Mouse (Mus musculus): Measurements from ENCODE around the gene Slc26a8. TPM values are rescaled to one million over a fixed set of nuclear protein-coding genes. Genes with fewer than 3 reads are reported as not detected.

The Slc26a8 gene
- total and polyA plus RNA-seq, 3 experiments = 0.58 to 1.6 TPM; not detected in 1

GRCm38 (mm10) chr17:28644112-28644511 is 45.9 kb downstream of the Slc26a8 start:
- H3K79me2 ChIP-seq (ENCODE audit: control insufficient read depth, insufficient read depth, low read length, poor library complexity) = no peaks in the 10 kb centered on the region
- no peak overlapping the region for H3K27ac ChIP-seq (ENCODE audit: control insufficient read depth, low read depth, low read length)
- H3K27me3 ChIP-seq (ENCODE audit: control insufficient read depth in 1 of 2, insufficient read depth in 2 of 2, low read length in 2 of 2) = no peaks in the 10 kb centered on the region

GRCm38 (mm10) chr17:28643697-28644096 is 46.3 kb downstream of the Slc26a8 start:
- Histone ChIP-seq H3K36me3 (ENCODE audit: control insufficient read depth in 1 of 2, insufficient read depth in 2 of 2, low read length in 2 of 2) (peaks cover 0 to 21% of the 10 kb centered on the region in 2 experiments; a peak in 2 of 4 replicates), H3K27me3 (ENCODE audit: control insufficient read depth in 1 of 2, insufficient read depth in 2 of 2, low read length in 2 of 2) (no peaks in the 10 kb centered on the region), H3K4me3 (ENCODE audit: control insufficient read depth in 1 of 2, insufficient read depth in 1 of 2, low read depth in 2 of 2, low read length in 2 of 2) (no peak overlapping the region), H3K79me2 (ENCODE audit: control insufficient read depth, insufficient read depth, low read length, poor library complexity) (no peaks in the 10 kb centered on the region), H3K9ac (ENCODE audit: control insufficient read depth, low read depth, low read length, poor library complexity, severe bottlenecking) (no peak overlapping the region), H3K4me1 (ENCODE audit: control insufficient read depth in 1 of 2, insufficient read depth in 2 of 2, low read length in 2 of 2) (peaks cover 14 to 16% of the 10 kb centered on the region in 2 experiments), H3K9me3 (replicated peaks; ENCODE audit: insufficient read depth, low read length) (no peaks in the 10 kb centered on the region), H3K27ac (ENCODE audit: control insufficient read depth, low read depth, low read length) (no peak overlapping the region)
- TF ChIP-seq USF1 (IDR thresholded peaks at IDR 0.05; ENCODE audit: low read depth, low read length) (no peak), RCOR1 (IDR thresholded peaks at IDR 0.05; ENCODE audit: low read depth, low read length) (no peak), MYB (IDR thresholded peaks at IDR 0.05; ENCODE audit: low read depth, low read length) (no peak), KAT2A (conservative IDR thresholded peaks at IDR 0.05; ENCODE audit: low read depth, low read length) (no peak), ZKSCAN1 (IDR thresholded peaks at IDR 0.05; ENCODE audit: low read depth, low read length) (no peak), HCFC1 (IDR thresholded peaks at IDR 0.05; ENCODE audit: low read depth, low read length) (no peak), EP300 (IDR thresholded peaks at IDR 0.05; ENCODE audit: low read depth in 1 of 2, low read length in 2 of 2) (no peak), SIN3A (IDR thresholded peaks at IDR 0.05; ENCODE audit: low read length) (no peak), USF2 (IDR thresholded peaks at IDR 0.05; ENCODE audit: borderline replicate concordance in 1 of 2, insufficient read depth in 1 of 2, low read depth in 1 of 2, low read length in 2 of 2) (no peak), UBTF (IDR thresholded peaks at IDR 0.05; ENCODE audit: borderline replicate concordance, insufficient read depth, low read depth, low read length) (no peak), POLR2A (IDR thresholded peaks at IDR 0.05; ENCODE audit: control insufficient read depth in 1 of 2, insufficient read depth in 1 of 2, low read depth in 1 of 2, low read length in 2 of 2, poor library complexity in 1 of 2) (no peak), ZMIZ1 (IDR thresholded peaks at IDR 0.05; ENCODE audit: low read depth, low read length) (no peak), ETS1 (IDR thresholded peaks at IDR 0.05; ENCODE audit: low read depth, low read length) (no peak), NRF1 (IDR thresholded peaks at IDR 0.05; ENCODE audit: insufficient read depth, low read depth, low read length, poor library complexity, severe bottlenecking) (no peak), ZNF384 (IDR thresholded peaks at IDR 0.05; ENCODE audit: low read depth, low read length) (no peak), MAZ (IDR thresholded peaks at IDR 0.05; ENCODE audit: low read depth, low read length) (no peak), CTCF (IDR thresholded peaks at IDR 0.05 in 2 of 3, conservative IDR thresholded peaks at IDR 0.05 in 1 of 3; ENCODE audit: control insufficient read depth in 1 of 3, insufficient read depth in 1 of 3, low read depth in 2 of 3, low read length in 3 of 3, poor library complexity in 1 of 3, severe bottlenecking in 1 of 3) (no peak), NELFE (IDR thresholded peaks at IDR 0.05; ENCODE audit: low read depth, low read length) (no peak)
- DNase-seq (ENCODE audit: low read depth, low spot score) = no peak

More at GRCm38 (mm10) chr17:28644112-28644511, 45.9 kb downstream of the Slc26a8 start:
- no peak overlapping the region for H3K4me3 ChIP-seq (ENCODE audit: control insufficient read depth in 1 of 2, insufficient read depth in 1 of 2, low read depth in 2 of 2, low read length in 2 of 2)
- DNase-seq (ENCODE audit: low read depth, low spot score) = no peak
- H3K4me1 ChIP-seq (ENCODE audit: control insufficient read depth in 1 of 2, insufficient read depth in 2 of 2, low read length in 2 of 2) = peaks cover 10 to 12% of the 10 kb centered on the region in 2 experiments
- H3K9ac ChIP-seq (ENCODE audit: control insufficient read depth, low read depth, low read length, poor library complexity, severe bottlenecking) = no peak overlapping the region
- TF ChIP-seq GABPA (IDR thresholded peaks at IDR 0.05; ENCODE audit: low read depth, low read length) = no peak
- peaks cover 0 to 17% of the 10 kb centered on the region in 2 experiments; a peak in 2 of 4 replicates for H3K36me3 ChIP-seq (ENCODE audit: control insufficient read depth in 1 of 2, insufficient read depth in 2 of 2, low read length in 2 of 2)
- no peaks in the 10 kb centered on the region for H3K9me3 ChIP-seq (replicated peaks; ENCODE audit: insufficient read depth, low read length)

Data from MEL (cell line).